Mouse (Mus musculus): Measurements from ENCODE around the gene Tescl.

Tescl gene

DNA sequence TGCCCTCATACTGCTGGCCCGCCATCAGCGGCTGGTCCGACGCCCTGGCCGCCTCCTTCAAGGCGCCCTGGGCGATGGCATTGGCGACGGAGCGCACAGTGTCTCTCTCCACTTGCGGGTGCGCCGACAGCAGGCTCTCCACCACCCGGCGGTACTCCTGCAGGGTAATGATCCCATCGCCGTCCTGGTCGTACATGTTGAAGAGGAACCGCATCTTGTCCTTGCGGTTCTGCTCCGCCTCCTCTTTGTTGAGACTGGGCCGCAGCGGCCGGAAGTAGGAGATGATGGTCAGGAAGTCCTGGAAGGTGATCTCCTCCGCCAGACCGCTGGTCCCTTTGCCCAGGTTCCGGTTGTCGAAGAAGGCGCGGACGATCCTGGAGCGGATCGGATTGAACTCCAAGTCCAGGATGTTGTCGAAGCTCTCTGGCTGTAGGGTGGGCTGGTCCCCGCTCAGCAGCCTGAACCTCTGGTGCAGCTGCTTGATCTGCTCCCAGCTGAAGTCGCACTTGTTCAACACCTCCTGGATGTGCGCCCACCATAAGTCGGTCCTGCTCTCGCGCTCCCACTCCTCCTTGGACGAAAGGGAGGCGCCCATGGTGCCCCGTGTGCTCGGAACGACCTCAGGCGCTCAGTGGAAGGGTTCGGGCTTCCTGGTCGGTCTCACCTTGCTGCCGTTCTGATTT, at the start of gene Tescl:
Gene Tescl (minus strand): TSS at position 633 of the 683 bp plus-strand sequence.
- peak; percentile 18 to 30 for DNase-seq

DNA sequence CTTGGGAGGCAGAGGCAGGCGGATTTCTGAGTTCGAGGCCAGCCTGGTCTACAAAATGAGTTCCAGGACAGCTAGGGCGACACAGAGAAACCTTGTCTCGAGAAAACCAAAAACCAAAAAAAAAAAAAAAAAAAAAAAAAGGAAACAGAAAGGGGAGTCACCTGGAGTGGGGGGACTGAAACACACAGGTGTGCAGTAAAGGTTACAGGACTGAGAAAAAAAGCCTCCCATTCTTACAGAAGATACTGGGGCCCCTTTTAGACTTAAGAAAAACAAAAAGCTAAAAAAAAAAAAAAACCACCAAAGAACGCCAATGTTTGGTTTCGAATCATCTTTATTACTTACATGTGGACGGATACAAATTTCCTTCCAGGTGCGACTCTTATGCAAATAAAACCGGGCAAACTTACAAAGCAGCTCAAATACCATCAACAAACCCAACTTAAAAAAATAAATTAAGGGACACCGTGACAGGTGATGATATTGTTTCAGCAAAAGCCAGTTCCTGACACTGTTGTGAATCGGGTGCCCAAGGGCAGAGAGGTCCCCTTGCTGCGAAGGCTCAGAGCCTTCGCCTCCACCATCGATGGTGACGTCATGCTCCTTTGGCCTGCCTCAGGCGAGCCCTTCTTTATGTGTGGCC, 49.1 kb upstream of the Tescl start:
- no peak for DNase-seq

DNA sequence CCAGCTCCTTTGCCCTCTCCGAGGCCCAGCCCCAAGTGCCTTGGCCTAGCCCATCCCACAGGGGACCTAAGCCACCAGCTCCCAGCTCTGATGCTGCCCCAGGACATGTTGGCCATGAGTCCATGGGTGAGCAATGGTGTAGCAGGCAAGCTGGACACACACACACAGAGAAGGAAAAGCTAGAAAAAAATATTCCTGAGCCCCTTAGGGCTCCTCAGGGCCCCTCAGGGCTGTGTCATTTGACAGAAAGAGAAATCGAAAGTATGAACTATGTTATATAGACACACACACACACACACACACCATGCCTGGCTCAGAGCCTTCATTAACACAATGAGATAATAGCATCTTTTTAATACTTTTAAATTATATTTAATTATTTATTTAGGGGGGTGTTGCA, 46.6 kb upstream of the Tescl start:
- DNase-seq: no peak

DNA sequence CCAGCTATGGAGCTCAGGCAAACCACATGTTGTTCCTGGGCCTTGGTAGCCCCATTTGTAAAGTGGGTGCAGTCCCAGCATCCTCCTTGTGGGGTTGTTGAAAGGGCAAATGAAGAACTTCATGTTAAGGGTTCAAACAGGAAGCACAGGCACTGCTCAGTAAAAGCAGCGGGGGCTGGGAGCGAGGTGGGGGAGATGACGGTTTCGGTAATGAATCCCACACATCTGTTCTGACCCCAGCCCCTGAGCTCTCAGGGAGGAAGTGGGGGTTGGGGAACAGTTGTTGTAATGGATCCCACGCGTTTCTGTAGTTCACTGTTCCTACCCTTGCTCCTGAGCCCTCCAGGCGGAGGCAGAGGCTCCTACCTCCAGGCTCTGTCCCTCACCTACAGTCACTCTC, 46.2 kb upstream of the Tescl start:
- no peak for DNase-seq

DNA sequence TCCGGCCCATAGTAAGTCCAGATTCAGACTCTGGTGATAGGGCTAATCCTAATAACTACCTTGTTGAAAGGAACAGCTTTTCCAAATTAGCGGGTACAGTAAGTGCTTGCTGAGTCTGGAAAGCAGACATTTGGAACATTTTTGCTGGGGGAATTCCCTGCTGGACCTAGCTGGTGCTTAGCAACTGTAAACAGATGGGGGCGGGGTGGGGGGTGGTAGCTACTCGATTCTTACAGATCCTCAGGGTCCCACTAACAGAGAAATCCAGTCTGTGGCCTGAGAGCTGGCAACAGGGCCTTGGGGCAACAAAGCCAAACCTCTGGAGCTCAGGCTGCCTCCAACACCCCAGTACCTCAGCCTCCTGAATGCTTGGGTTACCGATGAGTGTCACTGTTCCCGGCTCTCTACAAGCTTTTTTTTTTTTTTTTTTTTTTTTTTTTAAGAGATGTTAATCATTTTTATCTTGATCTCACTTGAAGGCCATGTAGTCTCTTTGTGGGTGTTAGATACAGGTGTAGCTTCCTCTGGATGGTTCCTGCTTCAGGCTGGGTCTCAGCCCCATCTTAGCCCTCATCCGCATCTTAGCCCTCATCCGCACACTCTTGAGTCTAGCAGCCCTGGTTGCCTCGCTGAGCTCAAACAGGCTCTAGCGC, 44.4 kb upstream of the Tescl start:
- DNase-seq: no peak

DNA sequence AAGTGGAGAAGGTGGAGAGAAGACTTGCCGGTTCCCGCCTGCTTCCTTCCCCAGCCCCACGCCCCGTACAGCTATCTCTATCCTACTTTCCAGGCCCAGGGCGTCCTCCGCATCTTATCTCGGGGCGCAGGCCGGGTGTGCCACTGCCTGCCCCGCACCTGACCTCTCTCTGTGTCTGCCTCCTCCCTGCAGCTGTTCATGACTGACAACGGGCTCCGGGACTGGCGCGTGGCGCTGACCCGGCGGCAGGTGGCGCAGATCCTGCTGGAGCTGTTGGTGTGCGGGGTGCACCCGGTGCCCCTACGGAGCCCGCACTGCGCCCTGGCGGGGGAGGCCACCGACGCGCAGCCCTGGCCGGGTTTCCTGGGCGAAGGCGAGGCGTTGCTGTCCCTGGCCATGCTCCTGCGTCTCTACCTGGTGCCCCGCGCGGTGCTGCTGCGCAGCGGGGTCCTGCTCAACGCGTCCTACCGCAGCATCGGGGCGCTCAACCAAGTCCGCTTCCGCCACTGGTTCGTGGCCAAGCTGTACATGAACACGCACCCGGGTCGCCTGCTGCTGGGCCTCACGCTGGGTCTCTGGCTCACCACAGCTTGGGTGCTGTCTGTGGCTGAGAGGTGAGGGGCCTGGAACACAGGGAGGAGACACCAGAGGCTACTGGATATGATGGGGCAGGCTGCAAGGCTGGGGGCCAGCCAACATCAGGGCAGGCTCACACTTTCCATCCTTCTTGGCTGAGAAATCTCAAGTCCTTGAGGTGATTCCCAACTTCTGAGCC, 43.5 kb upstream of the Tescl start:
- DNase-seq: peak; percentile 50 to 57

DNA sequence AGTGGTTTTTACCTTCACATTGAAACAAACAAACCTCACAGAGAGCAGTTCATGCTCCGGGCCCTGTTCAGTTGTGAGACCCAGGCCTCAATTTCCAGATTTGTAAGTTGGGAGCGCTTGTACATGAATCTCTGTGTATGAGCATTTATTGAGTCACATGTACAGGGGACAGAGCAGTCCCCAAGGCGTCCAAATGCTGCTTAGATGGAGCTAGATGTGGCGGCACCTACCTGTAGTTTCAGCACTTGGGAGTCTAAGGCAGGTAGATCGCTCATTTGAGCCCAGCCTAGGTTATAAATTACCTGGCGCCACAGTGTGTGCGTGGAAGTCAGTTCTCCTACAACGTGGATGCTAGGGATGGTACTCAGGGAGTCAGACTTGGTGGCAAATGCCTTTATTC, 42.7 kb upstream of the Tescl start:
- DNase-seq: no peak

DNA sequence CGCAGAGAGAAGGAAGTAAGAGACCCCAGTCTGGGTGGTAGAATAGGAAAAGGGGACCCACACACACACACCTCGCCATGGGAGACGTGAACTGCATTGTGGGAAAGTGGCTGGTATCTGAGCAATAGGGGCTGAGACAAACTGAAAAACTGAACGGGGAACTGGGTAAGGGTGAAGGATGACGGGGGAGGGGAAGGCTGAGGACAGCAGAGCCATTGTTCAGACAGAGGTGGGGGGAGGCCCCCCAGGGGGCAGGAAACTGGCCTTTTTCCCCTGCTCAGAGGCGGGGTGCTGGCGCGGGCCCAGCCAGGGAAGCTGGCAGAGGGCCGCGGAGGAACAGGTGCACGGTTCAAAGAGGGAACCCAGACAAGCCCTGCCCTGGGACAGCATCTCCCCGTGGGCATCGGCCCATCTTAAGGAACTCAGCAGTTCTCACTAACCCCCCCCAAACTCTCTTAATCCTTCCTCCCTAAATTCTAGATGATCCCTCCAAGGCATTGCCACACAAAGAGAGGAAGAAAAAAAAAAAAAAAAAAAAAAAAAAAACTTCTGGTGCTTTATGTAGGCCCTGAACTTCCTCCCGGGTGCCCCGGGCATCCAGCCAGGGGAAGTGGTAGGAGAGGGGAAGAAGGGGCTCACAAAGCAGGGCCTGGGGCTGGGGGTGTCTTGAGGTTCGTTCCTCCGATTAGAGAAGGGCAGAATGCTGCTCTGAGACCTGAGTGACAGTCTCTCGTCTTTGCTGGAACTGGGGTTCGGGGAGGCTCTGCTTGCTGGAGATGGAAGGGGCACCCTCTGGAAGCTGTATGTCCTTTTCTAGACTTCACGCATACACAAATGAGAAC, 40.0 kb upstream of the Tescl start:
- DNase-seq: peak; percentile 30 to 58

DNA sequence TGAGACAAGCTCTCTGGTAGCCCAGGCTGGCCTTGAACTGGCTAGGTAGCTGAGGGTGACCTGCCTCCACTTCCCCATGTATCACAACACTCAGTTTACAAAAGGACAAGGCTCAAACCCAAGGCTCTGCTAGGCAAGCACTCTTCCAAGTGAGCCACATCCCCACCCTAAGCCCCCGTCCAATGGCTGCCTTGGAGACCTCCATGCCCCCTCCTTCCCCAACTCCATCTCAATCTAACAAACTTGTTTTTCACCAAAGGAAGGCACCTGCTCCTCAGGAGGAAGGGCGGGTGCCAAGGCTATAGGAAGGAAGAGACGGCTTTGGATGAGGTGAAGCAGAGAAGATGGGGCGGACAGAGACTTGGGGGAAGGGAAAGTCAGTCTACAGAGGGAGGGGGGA, 39.0 kb upstream of the Tescl start:
- DNase-seq: no peak

DNA sequence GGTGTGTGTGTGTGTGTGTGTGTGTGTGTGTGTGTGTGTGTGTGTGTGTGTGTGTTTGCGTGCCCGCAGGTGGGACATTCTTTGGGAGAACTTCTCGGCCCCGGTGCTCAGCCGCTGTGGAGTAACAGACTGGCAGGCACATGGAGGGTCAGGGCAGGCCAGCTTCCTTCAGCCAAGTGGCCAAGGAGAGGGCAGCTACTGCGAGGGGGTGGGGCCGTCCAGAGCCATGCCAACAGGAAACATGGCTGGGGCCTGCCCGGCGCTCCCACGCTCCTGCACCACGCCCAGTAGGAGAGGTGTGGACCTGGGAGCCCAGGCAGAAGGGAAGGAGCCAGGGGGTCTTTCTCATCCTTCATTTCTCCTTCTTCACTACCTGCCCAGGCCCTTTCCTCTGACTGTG, 38.6 kb upstream of the Tescl start:
- no peak for DNase-seq

DNA sequence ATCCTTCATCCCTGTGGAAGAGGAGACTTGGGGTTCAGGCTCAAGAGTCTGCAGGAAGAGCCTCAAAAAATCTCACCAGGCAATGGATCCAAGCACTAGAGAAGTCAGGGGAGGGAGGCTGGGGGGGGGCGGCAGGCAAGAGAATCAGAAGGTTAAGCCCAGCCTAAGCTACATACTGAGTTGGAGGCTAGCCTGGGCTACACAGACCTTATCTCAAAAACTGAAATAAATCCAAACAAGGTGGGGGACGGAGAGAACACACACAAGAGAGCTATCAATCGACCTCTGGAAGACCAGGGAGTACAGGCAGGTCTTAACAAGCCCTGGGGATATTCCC, 38.0 kb upstream of the Tescl start:
- DNase-seq: no peak

DNA sequence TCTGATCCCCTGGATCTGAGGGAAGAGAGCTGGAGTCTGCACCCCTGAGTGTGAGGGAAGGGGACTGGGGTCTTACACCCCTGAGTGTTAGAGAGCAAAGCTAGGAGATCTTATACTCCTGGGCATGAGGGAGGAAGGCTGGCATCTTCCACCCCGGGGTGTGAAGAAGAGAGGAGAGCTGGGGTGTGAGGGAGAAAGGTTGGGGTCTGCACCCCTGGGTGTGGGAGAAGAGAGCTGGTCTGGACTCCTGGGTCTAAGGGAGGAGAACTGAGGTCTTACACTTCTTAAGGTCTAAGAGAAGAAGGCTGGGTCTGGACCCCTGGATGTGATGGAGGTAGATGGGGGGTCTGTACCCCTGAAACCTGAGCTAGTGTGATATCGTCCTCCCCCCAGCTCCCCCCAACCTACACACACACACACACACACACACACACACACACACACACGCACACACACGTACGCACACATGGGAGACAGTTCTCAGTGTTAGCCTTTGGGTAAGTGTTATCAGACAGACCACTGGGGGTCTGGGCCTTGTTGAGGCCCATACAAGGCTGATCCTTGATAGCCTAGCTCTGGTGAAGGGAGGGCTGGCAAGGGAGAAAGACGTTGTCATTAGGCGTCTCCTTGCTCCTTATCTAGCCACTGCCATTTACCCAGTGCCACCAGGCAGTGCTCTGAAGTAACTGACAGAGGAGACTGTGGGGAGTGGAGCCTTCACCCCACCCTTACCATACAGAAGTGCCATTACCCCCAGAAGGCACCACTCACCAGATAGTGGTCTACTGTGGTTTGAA, 37.5 kb upstream of the Tescl start:
- no peak for DNase-seq

DNA sequence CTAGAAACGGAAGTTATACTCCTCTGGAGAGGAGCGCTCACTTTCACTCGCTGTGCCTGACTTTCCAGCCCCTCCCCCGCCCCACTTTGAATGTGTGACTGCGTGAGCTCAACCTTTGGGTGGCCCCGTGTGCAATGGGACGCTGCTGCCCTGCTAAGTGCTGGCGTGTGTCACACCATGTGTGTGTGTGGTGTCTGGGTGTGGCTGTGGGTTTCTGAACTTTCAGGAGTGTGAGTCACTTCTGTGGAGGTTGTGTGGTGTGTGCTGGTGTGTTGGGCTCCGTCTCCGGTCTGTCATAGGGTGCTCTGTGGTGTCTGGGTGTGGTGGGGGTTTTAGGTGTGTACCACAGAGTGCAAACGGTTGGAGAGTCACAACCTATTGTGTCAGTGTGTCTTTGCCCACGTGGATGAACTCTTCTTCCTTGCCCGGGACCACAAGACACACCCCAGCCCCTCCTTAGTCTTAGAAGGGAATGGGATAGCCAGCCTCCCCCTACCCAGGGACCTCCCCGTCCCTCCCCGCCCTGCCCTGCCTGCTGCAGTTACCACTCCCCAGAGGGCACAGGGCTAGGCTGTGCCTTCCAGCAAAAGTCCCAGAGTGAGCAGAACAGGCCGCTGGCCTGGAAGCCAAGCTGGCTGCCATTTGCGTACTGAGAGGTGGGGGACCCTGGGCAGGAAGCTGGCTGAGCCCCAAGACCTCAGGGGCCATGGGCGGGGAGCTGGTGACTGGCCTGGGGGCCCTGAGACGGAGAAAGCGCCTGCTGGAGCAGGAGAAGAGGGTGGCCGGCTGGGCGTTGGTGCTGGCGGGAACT, 36.2 kb upstream of the Tescl start, which contains the start of gene Kcnn4:
Gene Kcnn4 (plus strand): TSS at position 533 of the 811 bp plus-strand sequence.
- no peak for DNase-seq

DNA sequence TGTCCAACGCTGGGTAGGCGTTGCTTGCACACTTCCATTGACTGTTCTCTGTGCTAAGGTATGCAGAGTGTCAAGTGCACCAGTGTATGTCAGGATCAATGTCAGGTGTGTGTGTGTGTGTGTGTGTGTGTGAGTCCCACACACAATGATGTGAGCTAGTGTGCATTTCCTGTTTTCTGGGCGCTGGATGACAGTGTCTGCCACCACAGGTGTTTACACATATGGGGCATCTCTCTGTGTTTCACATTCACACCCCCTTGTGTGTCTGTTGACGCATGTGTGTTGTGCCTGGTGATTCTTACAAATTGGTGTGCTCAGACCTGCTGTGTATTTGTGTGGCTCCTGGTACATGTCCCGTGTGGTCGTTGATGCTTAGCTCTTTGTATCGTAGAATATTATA, 35.2 kb upstream of the Tescl start:
- DNase-seq: no peak

DNA sequence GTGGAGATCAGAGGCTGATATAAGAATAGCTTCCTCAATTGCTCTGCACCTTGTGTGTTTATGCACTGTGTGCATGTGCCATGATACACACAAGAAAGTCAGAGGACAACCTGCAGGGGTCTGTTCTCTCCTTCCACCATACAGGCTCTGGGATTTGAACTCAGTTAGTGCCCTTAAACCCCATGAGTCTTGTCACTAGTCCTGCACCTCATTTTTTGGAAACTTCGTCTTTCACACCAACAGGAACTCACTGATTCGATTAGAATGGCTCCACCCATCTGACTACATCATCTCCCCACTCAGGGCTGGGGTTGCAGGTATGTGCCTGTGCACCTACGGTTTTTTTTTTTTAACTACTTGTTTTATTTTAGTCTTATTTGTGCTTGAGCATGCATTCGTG, 34.5 kb upstream of the Tescl start:
- no peak for DNase-seq

DNA sequence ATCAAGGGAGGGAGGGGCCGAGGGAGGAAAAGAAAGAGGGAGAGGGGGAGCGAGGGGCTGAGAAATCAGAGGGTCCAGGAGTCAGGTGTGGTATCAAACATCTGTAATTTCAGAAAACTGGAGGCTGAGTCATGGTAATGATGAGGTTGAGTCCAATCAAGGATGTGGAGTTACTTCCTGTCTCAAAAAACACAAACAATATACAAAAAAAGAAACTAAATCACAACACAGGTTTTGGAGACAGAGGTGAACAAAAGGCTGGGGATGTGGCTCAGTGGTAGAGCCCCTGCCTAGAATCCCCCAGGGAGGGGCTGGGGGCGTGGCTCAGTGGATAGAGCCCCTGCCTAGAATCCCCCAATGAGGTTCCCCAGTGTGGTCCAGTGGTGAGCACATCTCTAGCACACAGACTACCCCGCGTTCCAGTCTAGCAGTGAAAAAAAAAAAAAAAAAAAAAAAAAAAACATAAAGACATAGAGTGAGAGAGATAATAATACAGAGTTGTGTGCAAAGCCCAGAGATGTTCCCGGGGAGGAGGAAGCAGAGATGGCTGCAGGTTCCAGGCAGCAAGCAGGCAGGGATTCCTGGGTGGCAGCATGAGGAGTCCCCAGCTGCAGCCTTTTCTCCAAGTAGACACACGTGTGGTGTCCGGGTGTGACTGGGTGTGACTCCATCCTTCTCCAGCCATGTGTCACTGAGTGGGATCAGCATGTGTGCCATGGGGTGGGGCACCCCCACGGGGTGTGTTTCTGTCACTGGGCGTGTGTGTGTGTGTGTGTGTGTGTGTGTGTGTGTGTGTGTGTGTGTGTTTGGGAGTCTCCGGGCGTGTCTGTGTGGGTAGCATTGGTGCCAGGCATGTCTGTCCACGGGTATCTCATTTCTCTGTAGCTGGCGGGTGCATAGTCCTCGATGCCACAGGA, 33.2 kb upstream of the Tescl start:
- no peak for DNase-seq

DNA sequence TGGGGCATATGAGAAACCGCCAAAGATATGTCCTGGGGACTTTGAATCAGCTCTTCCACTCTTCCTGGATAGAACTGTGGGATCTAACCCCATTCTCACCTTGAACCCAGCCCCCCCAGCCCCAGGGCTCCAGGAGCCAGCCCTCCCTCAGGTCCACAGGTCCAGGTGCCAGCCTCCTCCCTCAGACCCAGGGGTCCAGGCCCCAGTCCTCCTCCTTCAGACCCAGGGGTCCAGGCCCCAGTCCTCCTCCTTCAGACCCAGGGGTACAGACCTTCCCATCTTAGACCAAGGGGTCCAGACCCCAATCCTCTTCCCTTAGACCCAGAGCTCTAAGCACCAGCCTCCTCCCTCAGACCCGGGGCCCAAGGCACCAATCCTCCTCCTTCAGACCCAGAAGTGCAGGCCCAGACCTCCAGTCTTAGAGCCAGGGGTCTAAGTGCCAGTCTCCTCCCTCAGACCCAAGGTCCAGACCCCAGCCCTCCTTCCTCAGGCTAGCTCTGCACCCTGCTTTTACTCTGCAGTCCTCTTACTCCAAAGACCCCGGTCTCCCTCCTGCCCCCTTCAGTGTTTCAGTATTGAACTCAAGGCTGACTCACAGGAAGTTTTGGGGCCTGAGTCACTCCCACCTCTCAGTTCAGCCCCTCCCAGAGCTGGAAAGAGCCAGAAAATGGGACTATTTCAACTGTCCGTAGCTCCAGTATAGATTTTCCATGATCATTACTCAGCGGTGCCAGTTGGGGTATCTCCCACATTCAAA, 31.7 kb upstream of the Tescl start:
- DNase-seq: no peak

DNA sequence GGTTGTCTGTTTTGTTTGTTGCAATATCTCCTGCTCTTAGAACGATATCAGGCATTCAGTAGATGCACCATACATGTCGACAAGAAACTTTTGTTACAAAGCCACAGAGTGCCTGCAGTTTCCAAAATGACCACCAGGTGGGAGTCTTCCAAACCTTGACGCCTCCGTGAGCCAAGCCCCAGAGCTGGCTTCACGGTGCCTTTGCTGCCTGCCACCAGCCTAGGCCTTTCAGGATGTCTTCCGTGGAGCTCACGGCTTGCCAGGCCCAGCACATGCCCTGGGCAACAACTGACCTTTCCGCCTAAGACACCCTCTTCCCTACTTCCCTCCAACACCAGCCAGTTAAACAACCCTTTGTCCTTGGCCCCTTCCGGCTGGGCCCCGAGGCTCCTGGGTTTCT, 31.1 kb upstream of the Tescl start:
- peak; percentile 85 to 90 for DNase-seq

DNA sequence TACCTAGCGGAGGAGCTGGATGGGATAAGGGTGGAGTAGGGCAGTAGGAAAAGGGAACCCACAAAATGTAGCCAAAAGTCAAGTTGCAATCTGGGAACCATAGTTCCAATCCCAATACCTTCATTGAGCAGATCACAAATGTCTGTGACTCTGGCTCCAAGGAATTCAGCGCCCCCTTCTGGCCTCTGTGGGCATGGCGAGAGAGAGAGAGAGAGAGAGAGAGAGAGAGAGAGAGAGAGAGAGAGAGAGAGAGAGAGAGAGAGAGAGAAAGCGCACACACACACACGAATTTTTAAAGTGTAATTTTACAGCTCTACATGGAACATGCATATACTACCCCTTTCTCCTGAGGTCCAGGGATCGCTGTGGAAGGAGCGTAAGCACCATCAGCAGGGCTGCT, 29.5 kb upstream of the Tescl start:
- DNase-seq: no peak
